Mouse (Mus musculus) hindbrain, embryonic 12.5 days (tissue): ENCODE data around the gene Lrrc37a. TPM values are rescaled to one million over a fixed set of nuclear protein-coding genes. Genes with fewer than 3 reads are reported as not detected.

Experiments used
- polyA plus RNA-seq: library from polyadenylated mRNA; unstranded; fragments of >200 nt; fragmentation: Nextera tagmentation; extraction: Ambion mirVana; gene quantifications from 2 replicates; pipeline ENCODE4 v1.2.1, GENCODE M21; 2016

Gene Lrrc37a
- polyA plus RNA-seq, 1 experiment from 2014 or later, result not detected

Other genes starting within 250 kb of the Lrrc37a start
- 3.9 and 4.8 TPM in 2 replicates for gene Map3k14, start 237.1 kb downstream of the Lrrc37a start, polyA plus RNA-seq
- 5.2 and 5.9 TPM in 2 replicates for gene Arhgap27, start 140.9 kb downstream of the Lrrc37a start, polyA plus RNA-seq
- 11.5 and 12.1 TPM in 2 replicates for gene Plekhm1, start 91.9 kb downstream of the Lrrc37a start, polyA plus RNA-seq
- gene Gm884, start 116.5 kb upstream of the Lrrc37a start, polyA plus RNA-seq, result not detected in 2 replicates
- not detected in 2 replicates for gene Lyzl6, start 134.3 kb upstream of the Lrrc37a start, polyA plus RNA-seq
- gene Rprml, start 145.0 kb upstream of the Lrrc37a start, polyA plus RNA-seq, result not detected in 2 replicates
- 97.2 and 98.7 TPM in 2 replicates for gene Gosr2, start 193.3 kb upstream of the Lrrc37a start, polyA plus RNA-seq
- gene Wnt9b, start 245.2 kb upstream of the Lrrc37a start, polyA plus RNA-seq, result 0.77 and 0.88 TPM in 2 replicates